Mouse (Mus musculus) midbrain, postnatal 0 days (tissue): ENCODE data around the gene Unc45a. TPM values are rescaled to one million over a fixed set of nuclear protein-coding genes. Genes with fewer than 3 reads are reported as not detected.

ENCODE experiments used
- ATAC-seq: fragments of 200-750 bp; cut with Nextera tagmentation; 2 replicates; pipeline ENCODE4 v1.8.0; 2017; ENCODE audit warnings: moderate number of reproducible peaks, mild to moderate bottlenecking, moderate TSS enrichment, moderate library complexity; ENCODE audit not compliant: low FRiP score
- DNase-seq: peaks from one replicate; pipeline ENCODE4 v3.0.0-alpha.2; 2015; ENCODE audit warnings: low spot score
- H3K27ac ChIP-seq: fragments of 300-500 bp; sonication (generic); 2 replicates; pipeline ENCODE4 v1.5.1; 2014; ENCODE audit warnings: low read depth, mild to moderate bottlenecking, low read length, mixed read lengths
- H3K27me3 ChIP-seq: fragments of 300-500 bp; sonication (generic); 2 replicates; pipeline ENCODE4 v1.6.1; 2014; ENCODE audit warnings: low read length, control low read depth, mixed read lengths; ENCODE audit not compliant: insufficient read depth
- H3K36me3 ChIP-seq: fragments of 300-500 bp; sonication (generic); 2 replicates; pipeline ENCODE4 v1.6.1; 2014; ENCODE audit warnings: low read length, control low read depth, mixed read lengths; ENCODE audit not compliant: insufficient read depth
- H3K4me1 ChIP-seq: fragments of 300-500 bp; sonication (generic); 2 replicates; pipeline ENCODE4 v1.6.1; 2014; ENCODE audit warnings: mild to moderate bottlenecking, control low read depth, antibody characterized with exemption, low read length, mixed read lengths; ENCODE audit not compliant: insufficient read depth
- H3K4me2 ChIP-seq: fragments of 300-500 bp; sonication (generic); 2 replicates; pipeline ENCODE4 v1.6.1; 2014; ENCODE audit warnings: low read depth, mild to moderate bottlenecking, low read length, mixed read lengths; ENCODE audit not compliant: poor library complexity, severe bottlenecking
- H3K4me3 ChIP-seq: fragments of 300-500 bp; sonication (generic); 2 replicates; pipeline ENCODE4 v1.5.1; 2014; ENCODE audit warnings: low read depth, mild to moderate bottlenecking, low read length, moderate library complexity
- H3K9ac ChIP-seq: fragments of 300-500 bp; sonication (generic); replicated peaks from 2 replicates; pipeline ENCODE4 v1.6.1; 2014; ENCODE audit warnings: mild to moderate bottlenecking, low read length, moderate library complexity, mixed read lengths; ENCODE audit not compliant: poor library complexity, severe bottlenecking
- H3K9me3 ChIP-seq: fragments of 300-500 bp; sonication (generic); 2 replicates; pipeline ENCODE4 v1.6.1; 2016; ENCODE audit warnings: low read length, control low read depth
- CTCF ChIP-seq: IDR thresholded peaks from 2 replicates; pipeline ENCODE4 v1.5.1; 2016; ENCODE audit warnings: antibody characterized with exemption, mild to moderate bottlenecking
- WGBS: fragments of 180-500 bp; shearing (Covaris S2); extraction: QIAGEN DNeasy Blood & Tissue Kit; methylation state at CpG from one replicate; pipeline ENCODE4 v1.1.7; 2014; 5-methylcytosine and 5-hydroxymethylcytosine counted together
- polyA plus RNA-seq: library from polyadenylated mRNA; unstranded; fragments of >200 nt; fragmentation: Nextera tagmentation; extraction: Ambion mirVana; gene quantifications from 2 replicates; pipeline ENCODE4 v1.2.1, GENCODE M21; 2015
- total RNA-seq: library from RNA; depleted of rRNA; stranded (reverse); fragments of >200 nt; gene quantifications from 2 replicates; pipeline ENCODE4 v1.2.3, GENCODE M21; 2014

The Unc45a gene
- total and polyA plus RNA-seq, 2 experiments from 2014 or later = 51.0 to 55.9 TPM

DNA sequence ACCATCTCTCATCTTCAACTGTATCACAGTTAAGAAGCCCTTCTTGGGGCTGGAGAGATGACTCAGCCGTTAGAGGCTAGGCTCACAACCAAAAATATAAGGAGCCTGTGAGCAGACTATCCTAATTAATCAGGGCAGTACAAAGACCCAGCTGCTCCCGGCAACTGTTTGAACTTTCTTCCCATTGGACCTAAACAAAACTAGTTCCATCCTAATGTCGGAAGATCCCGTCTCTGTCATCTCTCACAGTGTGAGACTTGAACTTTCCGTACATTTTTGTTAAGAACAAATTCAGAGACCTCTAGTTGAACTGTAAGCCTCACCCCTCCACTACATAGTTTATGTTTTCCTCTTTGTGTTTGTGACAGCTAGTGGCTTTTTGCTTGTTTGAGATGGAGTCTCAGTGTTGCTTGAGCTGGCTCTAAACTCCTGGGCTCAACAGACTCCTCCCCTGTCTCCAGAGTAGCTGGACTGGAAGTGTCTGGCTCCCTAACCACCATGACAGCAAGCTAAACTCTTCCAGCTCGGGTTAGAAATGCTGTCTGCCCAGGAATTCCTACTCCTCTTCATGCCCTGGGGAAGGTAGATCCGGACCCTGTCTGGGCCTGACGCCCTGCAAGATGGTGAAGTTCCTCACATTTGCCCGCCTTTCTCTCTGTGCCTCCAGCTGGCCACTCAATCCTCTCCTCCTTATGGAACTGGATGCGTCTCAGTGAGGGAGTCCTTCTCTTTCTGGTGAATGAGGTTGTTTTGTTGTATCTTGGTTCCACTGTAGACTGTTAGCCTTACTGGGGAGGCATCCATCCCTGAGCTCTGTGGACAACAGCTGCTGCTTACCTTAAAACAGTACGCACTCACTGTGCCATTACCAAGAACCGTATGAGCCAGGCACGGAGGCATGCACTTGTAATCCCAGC is 7.1 kb upstream of the Unc45a start:
- peaks cover 6% of the 10 kb centered on the region; the same call in 1 of the 2 replicates for H3K4me1 ChIP-seq
- no peak for ATAC-seq
- 67% methylated on average over 13 of the region's 13 CpGs for WGBS

GRCm38 (mm10) chr7:80346830-80347229 is 6.0 kb upstream of the Unc45a start:
- Histone ChIP-seq H3K36me3 (peaks cover 11% of the 10 kb centered on the region), H3K27me3 (no peaks in the 10 kb centered on the region), H3K9ac (no peak overlapping the region), H3K4me1 (peaks cover 11% of the 10 kb centered on the region; the same call in 1 of the 2 replicates), H3K9me3 (no peaks in the 10 kb centered on the region), H3K4me3 (no peak overlapping the region), H3K27ac (no peak overlapping the region), H3K4me2 (no peak overlapping the region)
- TF ChIP-seq CTCF = no peak
- ATAC-seq (no peak), DNase-seq (no peak)
- 89% methylated on average over 5 of the region's 5 CpGs for WGBS

More for the DNA sequence above, 7.1 kb upstream of the Unc45a start:
- H3K4me3 ChIP-seq = no peak overlapping the region
- DNase-seq = no peak
- H3K27me3 ChIP-seq = no peaks in the 10 kb centered on the region
- no peaks in the 10 kb centered on the region for H3K9me3 ChIP-seq
- no peak overlapping the region for H3K9ac ChIP-seq
- 0 out of 2 replicates have a peak overlapping the region, but pooled peaks have one; percentile 26 for H3K27ac ChIP-seq
- H3K4me2 ChIP-seq = no peak overlapping the region
- TF ChIP-seq CTCF = no peak
- peaks cover 20% of the 10 kb centered on the region for H3K36me3 ChIP-seq

DNA sequence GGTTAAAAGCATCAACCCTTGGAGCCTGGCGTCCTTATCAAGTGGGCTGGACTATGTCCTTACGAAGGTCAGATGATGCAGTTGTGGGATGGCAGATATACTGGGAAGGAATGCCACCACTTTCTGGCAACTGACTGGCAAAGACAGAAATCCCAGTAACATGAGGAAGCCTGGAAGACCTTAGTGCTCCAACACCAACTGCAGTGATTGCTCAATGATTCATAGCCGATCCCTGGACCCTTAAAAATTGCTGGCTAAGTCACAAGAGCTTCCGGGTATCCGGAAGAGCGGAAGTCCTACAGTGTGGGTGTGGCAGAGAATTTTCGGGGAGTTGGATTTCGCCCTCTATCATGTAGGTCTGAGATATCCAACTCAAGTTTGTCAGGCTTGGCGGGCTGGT is 5.4 kb upstream of the Unc45a start:
- peaks cover 12% of the 10 kb centered on the region; the same call in 1 of the 2 replicates for H3K4me1 ChIP-seq
- 96% methylated on average over 9 of the region's 9 CpGs for WGBS

DNA sequence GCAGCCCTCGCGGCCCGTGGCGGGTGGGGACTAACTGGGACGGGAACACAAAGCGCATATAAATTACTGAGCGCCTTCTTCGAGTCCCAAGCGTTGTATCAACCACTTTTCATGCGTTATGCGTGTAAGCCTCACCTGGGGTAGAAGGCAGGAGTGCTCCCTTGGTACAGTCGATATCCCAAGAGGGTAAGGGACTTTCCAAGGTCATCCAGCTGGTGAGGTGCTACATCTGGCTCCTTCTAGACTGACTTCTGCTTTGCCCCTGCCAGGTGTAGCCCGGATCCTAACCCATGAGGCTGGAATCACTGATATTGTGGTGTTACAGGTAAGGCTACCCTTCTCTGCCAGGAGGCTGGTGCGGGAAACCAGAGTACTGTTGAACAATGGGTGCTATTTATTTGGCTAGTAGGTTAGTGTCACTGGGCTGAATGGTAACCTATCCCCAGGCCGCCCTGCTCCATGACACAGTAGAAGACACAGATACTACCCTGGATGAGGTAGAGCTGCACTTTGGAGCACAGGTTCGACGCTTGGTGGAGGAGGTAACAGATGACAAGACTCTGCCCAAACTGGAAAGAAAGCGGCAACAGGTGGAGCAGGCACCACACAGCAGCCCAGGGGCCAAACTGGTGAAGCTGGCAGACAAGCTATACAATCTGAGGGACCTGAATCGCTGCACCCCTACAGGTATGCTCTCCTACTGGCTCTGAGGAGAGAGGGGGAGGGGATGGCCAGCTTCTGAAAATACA is 2.6 kb upstream of the Unc45a start:
- peak; percentile 12; the same call in 1 of the 2 replicates for ATAC-seq
- DNase-seq = no peak
- Histone ChIP-seq H3K9ac (peak overlapping the region; percentile 82), H3K27me3 (no peaks in the 10 kb centered on the region), H3K4me2 (peak overlapping the region; percentile 64), H3K4me1 (peaks cover 22% of the 10 kb centered on the region; the same call in 1 of the 2 replicates), H3K36me3 (no peaks in the 10 kb centered on the region), H3K4me3 (peak overlapping the region; percentile 46), H3K27ac (peak overlapping the region; percentile 82), H3K9me3 (no peaks in the 10 kb centered on the region)
- 26% methylated on average over 19 of the region's 19 CpGs for WGBS
- TF ChIP-seq CTCF = no peak

More for the DNA sequence above, 5.4 kb upstream of the Unc45a start:
- no peaks in the 10 kb centered on the region for H3K9me3 ChIP-seq
- H3K36me3 ChIP-seq = peaks cover 7% of the 10 kb centered on the region; the same call in 1 of the 2 replicates
- no peak overlapping the region for H3K4me2 ChIP-seq
- DNase-seq = no peak
- no peak overlapping the region for H3K27ac ChIP-seq
- no peak for ATAC-seq
- H3K4me3 ChIP-seq = no peak overlapping the region
- no peak for TF ChIP-seq CTCF
- H3K9ac ChIP-seq = no peak overlapping the region
- H3K27me3 ChIP-seq = no peaks in the 10 kb centered on the region

GRCm38 (mm10) chr7:80342858-80343257 is 2.1 kb upstream of the Unc45a start, which contains the start of gene Hddc3:
TSS of gene Hddc3 (plus strand) at chr7:80343104.
- peak; percentile 89 for TF ChIP-seq CTCF
- ATAC-seq (peak; percentile 51), DNase-seq (peak; percentile 99)
- WGBS = under 1% methylated on average over 25 of the region's 25 CpGs
- peaks cover 28% of the 10 kb centered on the region; the same call in 1 of the 2 replicates for H3K4me1 ChIP-seq
- peak within 1 kb of the TSS; percentile 46 for H3K4me3 ChIP-seq
- H3K9me3 ChIP-seq = no peaks in the 10 kb centered on the region
- H3K27ac ChIP-seq = peak within 1 kb of the TSS; percentile 82
- H3K36me3 ChIP-seq = no peaks in the 10 kb centered on the region
- H3K9ac ChIP-seq = peak within 1 kb of the TSS; percentile 82
- peak within 1 kb of the TSS; percentile 64 for H3K4me2 ChIP-seq
- no peaks in the 10 kb centered on the region for H3K27me3 ChIP-seq
